Mouse (Mus musculus): ENCODE measurements at regions not wholly inside any gene's neighbourhood (a gene's known extent, or its start where the extent isn't known, plus 50 kb on each side); places are given as distances from the start of the nearest gene placed in this dataset.

- TF ChIP-seq CTCF (conservative IDR thresholded peaks at IDR 0.05), result no peak
- Histone ChIP-seq H3K4me3 (no peak overlapping the region), H3K27ac (no peak overlapping the region)
- no peak for DNase-seq (ENCODE audit: low spot score in 2 of 2)
These were observed 1238.0 kb upstream of the Slc7a12 start for GRCm38 (mm10) chr3:13242532-13242931.

DNA sequence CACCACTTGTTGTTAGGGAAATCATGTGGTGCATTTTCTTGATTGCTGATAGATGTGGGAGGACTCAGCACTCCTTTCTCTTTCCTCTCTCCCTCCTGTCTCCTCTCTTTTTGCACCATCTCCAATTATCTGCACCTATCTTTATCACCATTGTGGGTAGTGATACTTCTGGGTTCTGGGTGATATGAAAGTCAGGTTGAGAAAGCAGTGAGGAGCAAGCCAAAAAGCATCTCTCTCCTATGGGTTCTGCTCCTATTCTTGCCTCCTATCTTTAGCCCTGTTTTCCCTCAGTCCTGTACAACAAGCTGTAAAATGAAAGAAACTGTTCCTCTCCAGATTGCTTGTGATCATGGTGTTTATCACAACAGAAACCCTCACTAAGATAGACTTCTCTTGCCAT lies 1233.0 kb upstream of the Slc7a12 start:
- Histone ChIP-seq H3K4me3 (no peak overlapping the region), H3K27ac (no peak overlapping the region)
- TF ChIP-seq CTCF (conservative IDR thresholded peaks at IDR 0.05), result no peak
- DNase-seq (ENCODE audit: low spot score in 2 of 2), result no peak

DNA sequence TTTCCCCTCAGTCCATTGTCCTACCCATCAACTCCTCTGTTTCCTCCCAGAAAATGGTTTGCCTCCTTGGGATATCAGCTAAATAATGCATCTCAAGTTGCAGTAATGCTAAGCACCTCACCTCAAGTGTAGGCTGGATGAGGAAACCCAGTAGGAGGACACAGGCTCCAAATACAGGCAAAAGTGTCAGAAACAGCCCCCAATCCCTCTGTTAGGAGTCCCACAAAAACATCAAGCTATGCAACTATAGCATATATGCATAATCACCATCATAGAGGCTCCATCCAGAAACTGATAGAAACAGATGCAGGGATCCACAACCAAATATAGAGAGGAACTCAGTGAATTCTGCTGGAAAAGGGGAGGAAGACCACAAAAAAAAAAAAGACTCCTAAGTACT lies 1231.7 kb upstream of the Slc7a12 start:
- no peak for DNase-seq (ENCODE audit: low spot score in 2 of 2)
- Histone ChIP-seq H3K27ac (no peak overlapping the region), H3K4me3 (no peak overlapping the region)
- TF ChIP-seq CTCF (conservative IDR thresholded peaks at IDR 0.05), result no peak

GRCm38 (mm10) chr3:13250721-13251120 lies 1229.8 kb upstream of the Slc7a12 start:
- Histone ChIP-seq H3K27ac (no peak overlapping the region), H3K4me3 (no peak overlapping the region)
- no peak for TF ChIP-seq CTCF (conservative IDR thresholded peaks at IDR 0.05)
- no peak for DNase-seq (ENCODE audit: low spot score in 2 of 2)

DNA sequence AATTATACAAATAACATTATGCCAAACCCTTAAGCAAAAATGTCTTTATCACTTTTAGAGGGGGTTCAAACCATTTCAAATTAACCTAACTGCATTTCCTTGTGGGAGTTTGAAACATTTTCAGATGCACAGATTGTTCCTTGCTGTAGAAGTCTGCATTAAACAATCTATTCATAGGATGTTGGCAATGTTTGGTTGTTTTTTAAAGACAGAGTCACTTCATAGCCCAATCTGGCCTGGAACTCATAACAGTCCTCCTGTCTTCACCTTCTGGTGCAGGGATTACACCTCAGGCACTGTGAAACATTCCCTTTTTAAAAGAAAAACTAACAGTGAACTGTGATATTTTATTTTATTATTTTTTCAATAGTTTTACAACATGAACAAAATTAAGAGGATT lies 1226.4 kb upstream of the Slc7a12 start:
- peak in 1 of 2 experiments; percentile 29 for DNase-seq (ENCODE audit: low spot score in 2 of 2)
- TF ChIP-seq CTCF (conservative IDR thresholded peaks at IDR 0.05), result no peak
- no peak overlapping the region for H3K4me3 ChIP-seq
- no peak overlapping the region for H3K27ac ChIP-seq
